Mouse (Mus musculus): Measurements from ENCODE around the gene Stard5. TPM values are rescaled to one million over a fixed set of nuclear protein-coding genes. Genes with fewer than 3 reads are reported as not detected.

Gene Stard5
- polyA plus RNA-seq, 1 experiment from 2014 or later = 29.8 TPM

Other genes with a start within 250 kb of the Stard5 start
- 0.64 and 2.0 TPM in 2 replicates for gene Tmc3, start 47.0 kb upstream of the Stard5 start, polyA plus RNA-seq (2015; fragmentation: Nextera tagmentation; extraction: Ambion mirVana)
- gene Il16, start 113.8 kb downstream of the Stard5 start, polyA plus RNA-seq (2015; fragmentation: Nextera tagmentation; extraction: Ambion mirVana) = 4.7 and 8.6 TPM in 2 replicates
- 1.8 and 1.9 TPM in 2 replicates for gene Cfap161, start 162.9 kb downstream of the Stard5 start, polyA plus RNA-seq (2015; fragmentation: Nextera tagmentation; extraction: Ambion mirVana)